9 mouse cellular contexts compared by ENCODE assay signal in the genomic region with DNA sequence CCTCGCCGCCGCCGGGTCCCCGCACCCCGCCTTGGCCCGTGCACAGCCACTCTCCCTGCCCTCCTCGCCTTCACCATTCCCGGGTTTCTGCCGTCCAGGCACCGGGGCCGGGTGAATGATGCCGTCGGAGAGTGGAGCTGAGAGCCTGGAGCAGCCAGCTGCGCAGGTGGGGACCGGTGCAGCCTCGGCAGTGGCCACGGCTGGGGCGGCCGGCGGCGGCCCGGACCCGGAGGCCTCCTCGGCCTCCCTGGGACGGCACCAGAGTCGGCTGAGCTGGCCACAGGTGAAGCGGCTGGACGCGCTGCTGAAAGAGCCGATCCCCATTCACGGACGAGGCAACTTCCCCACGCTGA. TPM values are rescaled to one million over a fixed set of nuclear protein-coding genes. Genes with fewer than 3 reads are reported as not detected.
DNase-seq lines count a peak whose midpoint lies in the region; ATAC-seq and TF ChIP-seq lines count a peak whose summit lies in the region.
"Had no signal": no experiment of that assay in that cellular context is flagged by ENCODE, and none has a peak within 500 bp of the region (broad histone marks: within the 10 kb centered on the region; RNA-seq: fewer than 3 reads in every experiment).

No protein-coding gene starts in this region.

- WGBS in embryonic facial prominence, embryonic 13.5 days = 3% methylated on average over 34 of the region's 34 CpGs
- 2% methylated on average over 34 of the region's 34 CpGs for WGBS in hindbrain, postnatal 0 days
- 3% methylated on average over 34 of the region's 34 CpGs for WGBS in midbrain, postnatal 0 days

- peak overlapping the region; percentile 57 for H3K9ac ChIP-seq in embryonic facial prominence, embryonic 13.5 days
- no peak overlapping the region for H3K9ac ChIP-seq in hindbrain, postnatal 0 days (replicated peaks; ENCODE audit: low read length)
- H3K9ac ChIP-seq in midbrain, postnatal 0 days (replicated peaks; ENCODE audit: low read length, poor library complexity, severe bottlenecking) = no peak overlapping the region

- no peak; the same call in 1 of the 2 replicates for ATAC-seq in embryonic facial prominence, embryonic 13.5 days (ENCODE audit: insufficient number of reproducible peaks, insufficient read depth, low FRiP score, low TSS enrichment, low read depth)
- ATAC-seq in hindbrain, postnatal 0 days = no peak
- ATAC-seq in midbrain, postnatal 0 days (ENCODE audit: low FRiP score) = no peak

- H3K4me2 ChIP-seq in embryonic facial prominence, embryonic 13.5 days = peak overlapping the region; percentile 70
- peak overlapping the region; percentile 45 for H3K4me2 ChIP-seq in hindbrain, postnatal 0 days (ENCODE audit: low read depth, low read length)
- peak overlapping the region; percentile 50 for H3K4me2 ChIP-seq in midbrain, postnatal 0 days (ENCODE audit: low read depth, low read length, poor library complexity, severe bottlenecking)

- H3K27me3 ChIP-seq in embryonic facial prominence, embryonic 13.5 days = peaks cover 73% of the 10 kb centered on the region
- H3K27me3 ChIP-seq in hindbrain, postnatal 0 days (ENCODE audit: insufficient read depth, low read length) = no peaks in the 10 kb centered on the region; the same call in 1 of the 2 replicates
- peaks cover 24% of the 10 kb centered on the region for H3K27me3 ChIP-seq in midbrain, postnatal 0 days (ENCODE audit: insufficient read depth, low read length)

- intact Hi-C loops in left cerebral cortex, adult 2 months (cut with DNase I) = no loop called here
- intact Hi-C loops in left cerebral cortex, postnatal 10 days (cut with DNase I) = no loop called here
- intact Hi-C loops in gastrocnemius, postnatal 14 days (cut with DNase I; ENCODE audit: low total_unique reads) = no loop called here

- H3K27ac ChIP-seq in left cerebral cortex, adult 2 months = no peak overlapping the region
- no peak overlapping the region for H3K27ac ChIP-seq in embryonic facial prominence, embryonic 13.5 days
- H3K27ac ChIP-seq in hindbrain, postnatal 0 days = no peak overlapping the region
- no peak overlapping the region for H3K27ac ChIP-seq in midbrain, postnatal 0 days (ENCODE audit: low read depth, low read length)

- no peak for TF ChIP-seq CTCF in left cerebral cortex, adult 2 months (IDR thresholded peaks at IDR 0.05)
- TF ChIP-seq CTCF in hindbrain, postnatal 0 days (IDR thresholded peaks at IDR 0.05; ENCODE audit: low read depth) = no peak
- no peak for TF ChIP-seq CTCF in midbrain, postnatal 0 days (IDR thresholded peaks at IDR 0.05)

- no peaks in the 10 kb centered on the region for H3K36me3 ChIP-seq in embryonic facial prominence, embryonic 13.5 days
- H3K36me3 ChIP-seq in hindbrain, postnatal 0 days (ENCODE audit: insufficient read depth, low read length) = no peaks in the 10 kb centered on the region
- no peaks in the 10 kb centered on the region for H3K36me3 ChIP-seq in midbrain, postnatal 0 days (ENCODE audit: insufficient read depth, low read length)

- H3K9me3 ChIP-seq in embryonic facial prominence, embryonic 13.5 days = no peaks in the 10 kb centered on the region
- no peaks in the 10 kb centered on the region for H3K9me3 ChIP-seq in hindbrain, postnatal 0 days (ENCODE audit: low read length)
- H3K9me3 ChIP-seq in midbrain, postnatal 0 days (ENCODE audit: low read length) = no peaks in the 10 kb centered on the region

- H3K4me1 ChIP-seq in embryonic facial prominence, embryonic 13.5 days = peaks cover 27% of the 10 kb centered on the region
- H3K4me1 ChIP-seq in hindbrain, postnatal 0 days (ENCODE audit: insufficient read depth, low read length) = peaks cover 4% of the 10 kb centered on the region; the same call in 1 of the 2 replicates
- no peaks in the 10 kb centered on the region for H3K4me1 ChIP-seq in midbrain, postnatal 0 days (ENCODE audit: insufficient read depth, low read length)

- DNase-seq in left cerebral cortex, adult 2 months (ENCODE audit: extremely low spot score in 1 of 2, low spot score in 2 of 2) = no peak
- no peak for DNase-seq in left cerebral cortex, postnatal 10 days (ENCODE audit: extremely low spot score in 1 of 2, low spot score in 2 of 2)
- DNase-seq in hindbrain, postnatal 0 days (ENCODE audit: low spot score) = no peak
- DNase-seq in midbrain, postnatal 0 days (ENCODE audit: low spot score) = no peak
- DNase-seq in ovary, postnatal 10 days (ENCODE audit: low spot score) = no peak
- DNase-seq in gastrocnemius, postnatal 14 days = no peak
- DNase-seq in embryo, embryonic 9.5 days (ENCODE audit: extremely low spot score) = no peak

- peak overlapping the region; percentile 29; the same call in 1 of the 2 replicates for H3K4me3 ChIP-seq in left cerebral cortex, adult 2 months
- peak overlapping the region; percentile 50 for H3K4me3 ChIP-seq in embryonic facial prominence, embryonic 13.5 days
- H3K4me3 ChIP-seq in hindbrain, postnatal 0 days (ENCODE audit: low read length) = peak overlapping the region; percentile 28
- H3K4me3 ChIP-seq in midbrain, postnatal 0 days (ENCODE audit: low read depth, low read length) = peak overlapping the region; percentile 38

RNA-seq across cellular contexts. Expression of gene Tent5b, which starts 0.2 kb away (rescaled TPM):
- total RNA-seq in left cerebral cortex, adult 2 months (2021) = not detected
- not detected for total RNA-seq in left cerebral cortex, postnatal 10 days (2021)
- polyA plus RNA-seq in embryonic facial prominence, embryonic 13.5 days (2015; fragmentation: Nextera tagmentation; extraction: Ambion mirVana) = 1.4 and 1.5 TPM in 2 replicates
- total RNA-seq in hindbrain, postnatal 0 days (2014; rRNA removed) = 1.3 and 3.6 TPM in 2 replicates
- polyA plus RNA-seq in hindbrain, postnatal 0 days (2015; fragmentation: Nextera tagmentation; extraction: Ambion mirVana) = 0.49 and 0.55 TPM in 2 replicates
- 0.77 and 1.2 TPM in 2 replicates for total RNA-seq in midbrain, postnatal 0 days (2014; rRNA removed)
- polyA plus RNA-seq in midbrain, postnatal 0 days (2015; fragmentation: Nextera tagmentation; extraction: Ambion mirVana) = 0.27 and 0.49 TPM in 2 replicates
- total RNA-seq in gastrocnemius, postnatal 14 days (2021) = 1 to 10 TPM in 1 of 2 experiments, under 1 TPM in 1; 0.21 to 1.0 TPM
- polyA plus RNA-seq: activated CD4-positive, CD25-positive, alpha-beta regulatory T cell, adult 4 months had no signal

RNA-seq across cellular contexts. Expression of gene Trnp1, which starts 18.2 kb away (rescaled TPM):
- 100 to 1,000 TPM; 156 to 160 TPM for total RNA-seq in left cerebral cortex, adult 2 months (2021)
- 100 to 1,000 TPM; 114 to 119 TPM for total RNA-seq in left cerebral cortex, postnatal 10 days (2021)
- 3.7 and 4.0 TPM in 2 replicates for polyA plus RNA-seq in embryonic facial prominence, embryonic 13.5 days (2015; fragmentation: Nextera tagmentation; extraction: Ambion mirVana)
- total RNA-seq in hindbrain, postnatal 0 days (2014; rRNA removed) = 48.1 and 54.5 TPM in 2 replicates
- polyA plus RNA-seq in hindbrain, postnatal 0 days (2015; fragmentation: Nextera tagmentation; extraction: Ambion mirVana) = 20.9 and 22.0 TPM in 2 replicates
- 45.2 and 52.2 TPM in 2 replicates for total RNA-seq in midbrain, postnatal 0 days (2014; rRNA removed)
- 15.2 and 17.5 TPM in 2 replicates for polyA plus RNA-seq in midbrain, postnatal 0 days (2015; fragmentation: Nextera tagmentation; extraction: Ambion mirVana)
- 1 to 10 TPM; 1.1 to 1.7 TPM for total RNA-seq in gastrocnemius, postnatal 14 days (2021)
- polyA plus RNA-seq: activated CD4-positive, CD25-positive, alpha-beta regulatory T cell, adult 4 months had no signal

RNA-seq across cellular contexts. Expression of gene Kdf1, which starts 38.6 kb away (rescaled TPM):
- total RNA-seq in left cerebral cortex, adult 2 months (2021) = under 1 TPM in 1 of 2 experiments, not detected in 1; 0.28 TPM
- total RNA-seq in left cerebral cortex, postnatal 10 days (2021) = under 1 TPM in 1 of 2 experiments, not detected in 1; 0.47 TPM
- polyA plus RNA-seq in embryonic facial prominence, embryonic 13.5 days (2015; fragmentation: Nextera tagmentation; extraction: Ambion mirVana) = 19.9 TPM in 2 replicates
- 0.11 and 0.26 TPM in 2 replicates for total RNA-seq in hindbrain, postnatal 0 days (2014; rRNA removed)
- polyA plus RNA-seq in hindbrain, postnatal 0 days (2015; fragmentation: Nextera tagmentation; extraction: Ambion mirVana) = 0.53 and 0.60 TPM in 2 replicates
- 0.47 and 2.0 TPM in 2 replicates for total RNA-seq in midbrain, postnatal 0 days (2014; rRNA removed)
- 0.77 and 1.2 TPM in 2 replicates for polyA plus RNA-seq in midbrain, postnatal 0 days (2015; fragmentation: Nextera tagmentation; extraction: Ambion mirVana)
- not detected for total RNA-seq in gastrocnemius, postnatal 14 days (2021)
- polyA plus RNA-seq: activated CD4-positive, CD25-positive, alpha-beta regulatory T cell, adult 4 months had no signal

Comparison
In these comparisons a context has a peak if more than half of its experiments do, and no peak if none do; other contexts are left out.
1. RNA of gene Trnp1, which starts 18.2 kb away (total RNA-seq): 156 to 160 TPM in left cerebral cortex, adult 2 months, 114 to 119 TPM in left cerebral cortex, postnatal 10 days, 48.1 to 54.5 TPM in hindbrain, postnatal 0 days and 45.2 to 52.2 TPM in midbrain, postnatal 0 days; 1.1 to 1.7 TPM in gastrocnemius, postnatal 14 days; every median in the first group is over 10 times any median in the second.
2. Peak in every context shown above with its lines, with median percentiles within 50 percentile points of each other: H3K4me3 ChIP-seq and H3K4me2 ChIP-seq.